Mouse (Mus musculus): ENCODE measurements at regions not wholly inside any gene's neighbourhood (a gene's known extent, or its start where the extent isn't known, plus 50 kb on each side); places are given as distances from the start of the nearest gene placed in this dataset.

GRCm38 (mm10) chr17:44420098-44421070 is 232.0 kb downstream of the Clic5 start:
- 76% methylated on average over 9 of the region's 9 CpGs for WGBS
- Histone ChIP-seq H3K36me3 (ENCODE audit: control insufficient read depth, insufficient read depth, low read length) (no peaks in the 10 kb centered on the region), H3K27ac (replicated peaks; ENCODE audit: insufficient read depth, low read depth, low read length) (no peak overlapping the region), H3K4me1 (ENCODE audit: control insufficient read depth, insufficient read depth, low read length) (peaks cover 2% of the 10 kb centered on the region; the same call in 1 of the 2 replicates), H3K27me3 (ENCODE audit: control insufficient read depth, insufficient read depth, low read length) (0 out of 2 replicates have a peak, but pooled peaks cover 2% of the 10 kb centered on the region), H3K4me3 (ENCODE audit: insufficient read depth, low read depth, low read length) (no peak overlapping the region), H3K9ac (ENCODE audit: low read depth, low read length) (no peak overlapping the region), H3K79me2 (ENCODE audit: control insufficient read depth, insufficient read depth, low read length) (no peaks in the 10 kb centered on the region)
- TF ChIP-seq POLR2A (IDR thresholded peaks at IDR 0.05; ENCODE audit: extremely low read depth, insufficient read depth, low read length) (no peak), CTCF (IDR thresholded peaks at IDR 0.05; ENCODE audit: low read depth, low read length) (no peak)
- DNase-seq (ENCODE audit: extremely low read depth, low read depth, low spot score), result no peak

- Histone ChIP-seq H3K27me3 (ENCODE audit: control insufficient read depth, insufficient read depth, low read length) (0 out of 2 replicates have a peak, but pooled peaks cover 2% of the 10 kb centered on the region), H3K36me3 (ENCODE audit: control insufficient read depth, insufficient read depth, low read length) (no peaks in the 10 kb centered on the region), H3K79me2 (ENCODE audit: control insufficient read depth, insufficient read depth, low read length) (no peaks in the 10 kb centered on the region), H3K9ac (ENCODE audit: low read depth, low read length) (no peak overlapping the region), H3K4me3 (ENCODE audit: insufficient read depth, low read depth, low read length) (no peak overlapping the region), H3K27ac (replicated peaks; ENCODE audit: insufficient read depth, low read depth, low read length) (no peak overlapping the region), H3K4me1 (ENCODE audit: control insufficient read depth, insufficient read depth, low read length) (peaks cover 2% of the 10 kb centered on the region; the same call in 1 of the 2 replicates)
- 88% methylated on average over 2 of the region's 2 CpGs for WGBS
- no peak for DNase-seq (ENCODE audit: extremely low read depth, low read depth, low spot score)
- TF ChIP-seq CTCF (IDR thresholded peaks at IDR 0.05; ENCODE audit: low read depth, low read length) (no peak), POLR2A (IDR thresholded peaks at IDR 0.05; ENCODE audit: extremely low read depth, insufficient read depth, low read length) (no peak)
Observed at GRCm38 (mm10) chr17:44422161-44422560, 233.8 kb downstream of the Clic5 start.

- Histone ChIP-seq H3K27me3 (ENCODE audit: control insufficient read depth, insufficient read depth, low read length) (0 out of 2 replicates have a peak, but pooled peaks cover 2% of the 10 kb centered on the region), H3K4me3 (ENCODE audit: insufficient read depth, low read depth, low read length) (no peak overlapping the region), H3K79me2 (ENCODE audit: control insufficient read depth, insufficient read depth, low read length) (no peaks in the 10 kb centered on the region), H3K4me1 (ENCODE audit: control insufficient read depth, insufficient read depth, low read length) (peaks cover 2% of the 10 kb centered on the region; the same call in 1 of the 2 replicates), H3K36me3 (ENCODE audit: control insufficient read depth, insufficient read depth, low read length) (no peaks in the 10 kb centered on the region), H3K27ac (replicated peaks; ENCODE audit: insufficient read depth, low read depth, low read length) (no peak overlapping the region), H3K9ac (ENCODE audit: low read depth, low read length) (no peak overlapping the region)
- TF ChIP-seq CTCF (IDR thresholded peaks at IDR 0.05; ENCODE audit: low read depth, low read length), result no peak
- TF ChIP-seq POLR2A (IDR thresholded peaks at IDR 0.05; ENCODE audit: extremely low read depth, insufficient read depth, low read length), result no peak
- WGBS, result 80% methylated on average over 5 of the region's 5 CpGs
- no peak for DNase-seq (ENCODE audit: extremely low read depth, low read depth, low spot score)
Observed at GRCm38 (mm10) chr17:44422865-44423264, 234.5 kb downstream of the Clic5 start.

- Histone ChIP-seq H3K9ac (ENCODE audit: low read depth, low read length) (no peak overlapping the region), H3K27ac (replicated peaks; ENCODE audit: insufficient read depth, low read depth, low read length) (no peak overlapping the region), H3K36me3 (ENCODE audit: control insufficient read depth, insufficient read depth, low read length) (no peaks in the 10 kb centered on the region), H3K79me2 (ENCODE audit: control insufficient read depth, insufficient read depth, low read length) (no peaks in the 10 kb centered on the region), H3K27me3 (ENCODE audit: control insufficient read depth, insufficient read depth, low read length) (0 out of 2 replicates have a peak, but pooled peaks cover 2% of the 10 kb centered on the region), H3K4me3 (ENCODE audit: insufficient read depth, low read depth, low read length) (no peak overlapping the region), H3K4me1 (ENCODE audit: control insufficient read depth, insufficient read depth, low read length) (peaks cover 2% of the 10 kb centered on the region; the same call in 1 of the 2 replicates)
- DNase-seq (ENCODE audit: extremely low read depth, low read depth, low spot score), result no peak
- 83% methylated on average over 5 of the region's 5 CpGs for WGBS
- no peak for TF ChIP-seq CTCF (IDR thresholded peaks at IDR 0.05; ENCODE audit: low read depth, low read length)
- TF ChIP-seq POLR2A (IDR thresholded peaks at IDR 0.05; ENCODE audit: extremely low read depth, insufficient read depth, low read length), result no peak
Observed at GRCm38 (mm10) chr17:44423471-44423985, 235.1 kb downstream of the Clic5 start.

GRCm38 (mm10) chr17:44432524-44433295 is 244.3 kb downstream of the Clic5 start:
- TF ChIP-seq CTCF (IDR thresholded peaks at IDR 0.05; ENCODE audit: low read depth, low read length) (no peak), POLR2A (IDR thresholded peaks at IDR 0.05; ENCODE audit: extremely low read depth, insufficient read depth, low read length) (no peak)
- H3K79me2 ChIP-seq (ENCODE audit: control insufficient read depth, insufficient read depth, low read length), result no peaks in the 10 kb centered on the region
- H3K4me3 ChIP-seq (ENCODE audit: insufficient read depth, low read depth, low read length), result no peak overlapping the region
- H3K27me3 ChIP-seq (ENCODE audit: control insufficient read depth, insufficient read depth, low read length), result no peaks in the 10 kb centered on the region
- H3K4me1 ChIP-seq (ENCODE audit: control insufficient read depth, insufficient read depth, low read length), result no peaks in the 10 kb centered on the region
- H3K9ac ChIP-seq (ENCODE audit: low read depth, low read length), result no peak overlapping the region
- DNase-seq (ENCODE audit: extremely low read depth, low read depth, low spot score), result peak; percentile 11
- no peak overlapping the region for H3K27ac ChIP-seq (replicated peaks; ENCODE audit: insufficient read depth, low read depth, low read length)
- H3K36me3 ChIP-seq (ENCODE audit: control insufficient read depth, insufficient read depth, low read length), result no peaks in the 10 kb centered on the region
- WGBS, result 54% methylated on average over 4 of the region's 4 CpGs

Measured in liver, adult 2 months (tissue).